Mouse (Mus musculus): ENCODE measurements around the gene P2ry12. TPM values are rescaled to one million over a fixed set of nuclear protein-coding genes. Genes with fewer than 3 reads are reported as not detected.

P2ry12 gene
- total RNA-seq, 2 experiments from 2014 or later = 43.1 to 46.3 TPM

DNA sequence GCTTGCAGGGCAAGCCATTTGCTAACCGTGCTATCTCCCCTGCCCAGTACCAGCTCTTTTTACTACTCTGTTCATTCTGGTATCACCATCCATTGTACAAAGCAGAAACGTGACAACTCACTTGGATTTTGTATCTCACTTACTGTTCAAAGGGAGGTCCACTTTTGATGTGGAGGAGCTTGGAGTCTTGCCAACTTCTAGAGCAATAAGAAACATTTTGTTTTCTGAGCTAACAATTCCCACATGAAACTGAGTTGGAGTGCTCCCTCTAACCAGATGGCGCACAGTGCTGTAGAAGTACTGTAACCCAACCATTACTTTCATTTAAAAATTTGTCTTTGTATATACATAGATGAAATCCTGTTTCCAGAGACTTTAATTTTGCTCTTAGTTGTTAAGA is 31.8 kb downstream of the P2ry12 start:
- peak; percentile 19 to 45 for DNase-seq

DNA sequence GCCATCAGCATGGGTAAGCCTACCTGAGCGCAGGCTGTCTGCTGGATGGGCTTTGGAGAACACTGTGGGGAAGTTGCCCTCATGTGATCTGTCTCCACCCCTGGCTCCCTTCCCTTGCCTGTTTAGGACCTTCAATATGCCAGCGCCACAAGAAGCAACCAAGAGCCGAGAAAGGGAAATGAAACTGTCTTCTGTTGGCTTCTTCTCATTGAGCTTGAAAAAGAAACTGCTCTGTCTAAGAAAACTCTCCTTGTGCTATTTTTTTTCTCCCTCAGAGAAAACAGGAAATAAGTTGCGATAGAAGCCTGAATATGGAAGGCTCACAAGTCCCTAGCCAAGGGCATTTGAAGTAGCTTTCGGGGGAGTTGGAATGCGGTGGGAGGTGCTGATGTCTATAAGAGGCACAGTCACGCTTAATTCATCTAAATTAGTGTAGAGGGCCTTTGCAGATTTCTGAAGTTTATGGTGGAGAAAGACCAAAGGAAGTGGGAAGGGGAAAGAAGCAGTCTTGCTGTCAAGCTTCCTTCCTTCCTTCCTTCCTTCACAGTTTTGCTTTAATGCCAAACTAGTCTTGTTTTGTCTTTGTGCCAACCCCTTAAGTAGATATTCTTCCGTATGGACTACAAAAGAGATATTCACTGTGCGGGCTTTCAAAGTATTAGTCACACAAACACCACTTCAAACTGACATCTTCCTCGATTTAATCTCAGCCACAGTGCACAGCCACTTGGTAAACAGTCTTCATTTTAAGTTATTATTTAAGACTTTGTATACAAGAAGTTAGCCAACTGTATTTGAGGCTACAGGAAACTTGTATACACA is 33.7 kb downstream of the P2ry12 start:
- DNase-seq = no peak

DNA sequence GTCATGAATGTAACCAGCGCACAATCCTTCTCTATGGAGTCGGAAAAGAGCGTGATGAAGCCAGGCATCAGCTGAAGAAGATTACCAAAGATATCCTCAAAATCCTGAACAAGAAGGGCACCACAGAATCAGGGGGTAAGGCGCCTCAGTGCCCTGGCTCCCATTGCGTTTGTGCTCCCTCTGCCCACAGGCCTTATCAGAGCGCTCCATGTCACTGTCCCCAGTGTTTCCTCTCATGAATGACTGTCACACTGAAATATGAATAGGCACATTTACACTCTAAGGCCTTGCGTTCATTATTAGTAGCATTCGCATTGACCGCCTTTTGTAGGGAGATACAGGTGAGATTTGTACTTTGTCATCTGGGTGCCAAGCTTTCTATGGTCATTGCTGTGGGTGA is 35.0 kb downstream of the P2ry12 start:
- no peak for DNase-seq

DNA sequence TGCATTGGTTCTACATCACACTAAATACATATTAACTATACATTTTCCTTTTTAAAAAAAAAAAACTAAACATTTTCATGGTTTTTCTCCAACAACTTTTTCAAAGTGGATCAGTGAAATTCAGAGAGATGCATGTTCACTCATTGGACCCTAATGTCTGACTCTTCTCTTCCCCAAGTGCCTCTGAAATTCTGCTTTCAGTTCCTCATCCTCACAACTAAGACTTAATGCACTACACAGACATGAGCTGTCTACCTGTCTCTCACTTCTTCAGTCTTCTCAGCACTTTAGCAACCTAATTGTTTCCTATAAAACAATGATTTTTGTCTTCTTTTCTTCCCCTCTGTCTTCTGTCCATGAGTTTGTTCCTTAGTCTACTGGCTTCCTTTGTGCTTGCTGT is 37.3 kb downstream of the P2ry12 start:
- no peak for DNase-seq

DNA sequence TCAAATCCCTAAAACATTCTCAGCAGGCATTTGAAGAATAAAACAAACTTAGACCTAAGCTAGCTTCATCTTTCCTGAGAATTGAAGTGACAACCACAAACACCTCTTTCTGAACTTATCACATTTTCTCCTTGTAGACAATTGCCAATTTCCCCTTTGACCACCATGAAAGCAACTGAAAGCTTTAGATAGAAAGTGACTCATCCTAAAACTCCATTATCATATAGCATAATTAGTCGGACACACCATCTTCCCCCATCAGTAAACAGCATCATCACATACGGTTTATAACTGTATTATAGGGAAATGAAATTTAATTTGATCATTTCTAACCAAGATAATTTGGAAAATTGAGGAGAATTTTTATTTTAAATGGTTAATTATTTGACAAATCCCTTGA is 40.4 kb downstream of the P2ry12 start:
- DNase-seq = no peak

DNA sequence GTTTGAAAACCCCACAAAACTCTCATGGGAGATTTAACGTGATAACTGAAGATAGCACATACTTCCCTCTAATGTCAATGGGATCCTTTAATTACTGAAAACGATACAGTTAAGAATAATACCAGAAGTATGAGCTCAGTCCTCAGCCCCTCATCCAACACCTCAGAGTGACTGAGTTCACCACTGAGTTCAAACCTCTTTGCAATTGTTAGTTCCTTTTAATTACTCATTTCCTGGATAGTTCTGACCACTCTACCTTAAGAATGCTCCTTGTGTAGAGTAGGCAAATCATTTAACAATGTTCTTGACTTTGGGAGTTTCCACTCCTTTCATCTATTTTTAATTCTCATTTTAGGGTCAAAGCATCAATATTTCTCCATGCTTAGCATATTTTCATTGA is 43.3 kb downstream of the P2ry12 start:
- no peak for DNase-seq

DNA sequence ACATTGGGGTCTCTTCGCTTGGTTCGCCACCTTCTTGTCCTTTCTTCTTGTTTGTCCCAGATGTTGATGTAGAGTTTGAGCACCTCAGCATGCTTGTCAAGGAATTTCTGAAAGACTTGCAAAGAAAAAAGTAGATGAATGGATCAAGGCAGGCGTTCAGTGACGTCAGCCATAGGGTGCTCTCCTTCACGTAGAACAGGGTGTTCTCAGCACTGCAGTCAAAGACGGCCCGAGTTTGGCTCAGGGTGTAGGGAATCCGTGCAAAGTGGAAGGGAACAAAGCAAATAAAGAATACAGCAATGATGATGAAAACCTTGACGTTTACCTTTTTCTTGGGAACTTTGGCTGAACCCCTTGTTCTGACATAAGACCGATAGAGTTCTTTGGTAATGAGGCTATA is 45.5 kb downstream of the P2ry12 start:
- no peak for DNase-seq

DNA sequence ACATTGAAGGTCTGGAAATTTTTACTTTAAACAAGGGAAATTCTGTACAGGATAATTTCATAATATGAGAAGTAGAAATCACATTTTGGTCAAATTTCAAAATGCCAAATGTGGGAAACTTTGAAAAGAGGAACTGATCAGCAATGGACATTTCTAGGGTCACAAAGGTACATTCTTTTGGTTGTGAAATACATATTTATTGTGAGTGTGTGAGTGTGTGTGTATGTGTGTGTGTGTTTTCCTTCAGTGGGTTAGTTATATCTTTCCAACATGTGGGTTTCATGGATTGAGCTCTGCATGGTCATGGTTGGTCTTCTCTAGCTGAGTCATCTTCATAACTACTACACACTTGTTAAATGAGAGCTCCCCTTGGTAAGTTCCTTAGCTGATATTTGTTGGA is 50.3 kb downstream of the P2ry12 start:
- no peak for DNase-seq

DNA sequence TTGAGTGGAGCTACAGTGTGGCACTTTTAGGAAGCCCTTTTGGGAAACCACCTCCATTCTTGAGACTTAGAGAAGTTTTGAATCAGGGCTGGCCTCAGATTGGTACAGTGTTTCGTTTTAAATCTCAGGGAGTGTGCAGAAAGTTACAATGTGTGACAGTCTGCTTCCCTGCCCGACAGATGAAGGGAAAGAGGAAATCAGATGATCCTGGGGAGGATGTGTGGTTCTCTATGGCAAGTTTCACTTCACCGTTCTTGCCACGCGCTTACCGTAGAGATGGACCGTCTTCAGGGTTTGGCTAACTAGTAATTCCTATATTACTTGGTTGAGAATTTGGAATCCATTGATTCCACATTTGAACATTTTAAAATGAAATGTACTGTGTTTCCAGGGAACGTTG is 50.9 kb downstream of the P2ry12 start:
- no peak for DNase-seq

DNA sequence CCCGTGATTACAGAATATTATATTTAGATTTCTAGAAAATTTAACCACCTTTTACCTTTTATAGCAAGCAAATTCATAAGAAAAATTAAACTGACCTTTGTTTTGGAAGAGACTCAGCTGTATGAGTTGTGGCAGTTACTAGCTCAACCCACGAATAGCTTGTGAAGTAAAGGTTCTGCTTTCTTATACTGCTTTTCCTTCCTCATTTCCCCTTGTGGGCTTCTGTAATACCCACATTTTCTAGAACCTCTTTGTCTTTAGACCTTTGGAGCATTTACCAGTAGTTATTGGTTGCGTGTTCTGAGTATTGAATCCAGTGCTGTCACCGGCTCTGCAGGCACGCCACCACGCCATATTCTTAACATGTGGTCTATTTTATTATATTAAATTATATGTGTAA is 51.9 kb downstream of the P2ry12 start, which contains the start of gene P2ry13:
Gene P2ry13 (minus strand): TSS at position 156 of the 400 bp plus-strand sequence.
- DNase-seq = no peak

DNA sequence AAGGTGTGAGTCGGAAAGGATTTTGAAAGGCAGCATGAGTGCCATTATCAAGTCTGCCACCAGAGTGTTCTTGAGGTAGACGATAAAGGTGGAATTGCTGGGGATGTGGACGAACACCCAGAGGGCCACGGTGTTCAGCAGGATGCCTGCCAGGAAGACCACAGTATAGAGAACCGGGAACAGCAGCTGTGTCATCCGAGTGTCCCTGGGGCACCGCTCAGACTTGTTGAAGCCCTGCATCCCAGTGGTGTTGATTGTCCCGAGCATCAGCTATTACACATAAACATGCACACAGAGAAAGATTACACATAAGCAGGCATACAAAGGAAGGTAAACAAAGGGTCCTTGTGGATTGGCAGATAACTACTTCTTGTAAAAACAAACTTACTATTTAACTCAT is 52.6 kb downstream of the P2ry12 start:
- no peak for DNase-seq

DNA sequence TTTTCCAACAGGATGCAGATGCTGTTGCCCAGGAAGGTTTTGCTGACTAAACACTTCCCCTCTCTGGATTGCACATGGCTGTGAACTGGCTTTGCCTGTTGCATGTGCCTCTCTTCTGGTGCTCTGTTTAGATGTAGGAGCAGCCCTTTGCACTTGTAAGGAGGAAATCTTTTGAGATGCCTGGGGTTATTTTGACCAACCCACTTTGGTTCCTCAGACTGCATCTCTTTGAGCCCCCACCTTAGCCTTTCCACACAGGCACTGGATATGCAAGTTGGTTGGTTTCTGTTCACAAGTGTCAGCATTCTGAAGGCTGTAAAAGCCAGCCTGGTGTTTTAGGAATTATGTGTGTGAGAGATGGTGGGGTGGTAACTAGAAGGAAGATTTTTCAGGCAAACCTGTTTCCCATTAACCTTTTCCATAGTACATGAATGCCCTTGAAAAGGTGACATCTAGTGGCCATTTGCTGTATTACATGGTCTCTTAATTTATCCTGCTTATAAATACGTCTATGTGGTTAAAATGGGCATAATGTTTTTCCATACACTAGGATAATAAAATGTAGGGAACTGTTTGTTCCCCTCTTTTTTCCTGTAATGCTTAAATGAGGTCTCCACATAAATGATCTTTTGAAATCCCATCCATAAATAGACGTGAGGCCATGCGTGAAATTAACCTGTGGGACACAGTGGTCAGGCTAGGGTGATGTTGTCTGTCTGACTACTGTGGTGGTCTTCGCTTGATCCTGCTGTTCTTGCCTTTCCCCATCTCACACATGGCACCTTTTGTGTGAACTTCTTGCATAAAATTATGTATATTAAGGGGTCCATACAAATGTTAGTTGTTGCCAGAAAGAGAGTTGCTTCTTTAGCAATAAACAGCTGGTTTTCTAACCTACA is 53.8 kb downstream of the P2ry12 start:
- DNase-seq = no peak

DNA sequence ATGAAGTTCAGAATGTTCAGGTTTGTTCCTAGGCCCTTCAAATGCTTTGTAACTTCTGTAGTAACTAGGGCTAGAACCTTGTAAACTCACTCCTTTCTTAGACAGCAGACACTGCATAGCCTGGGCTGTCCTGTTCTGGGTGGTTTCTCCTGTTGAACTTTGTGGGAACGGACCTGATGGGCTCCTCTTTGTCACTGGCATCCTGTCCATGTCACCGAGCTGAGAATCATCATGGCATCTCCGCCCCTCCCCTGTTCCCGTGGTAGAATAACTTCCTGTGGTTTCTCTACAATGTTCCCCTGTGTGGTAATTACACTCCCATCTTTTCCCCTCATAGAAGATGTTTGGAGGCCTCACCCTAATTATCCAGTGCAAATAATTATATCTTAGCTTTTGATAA is 56.7 kb downstream of the P2ry12 start:
- DNase-seq = no peak

DNA sequence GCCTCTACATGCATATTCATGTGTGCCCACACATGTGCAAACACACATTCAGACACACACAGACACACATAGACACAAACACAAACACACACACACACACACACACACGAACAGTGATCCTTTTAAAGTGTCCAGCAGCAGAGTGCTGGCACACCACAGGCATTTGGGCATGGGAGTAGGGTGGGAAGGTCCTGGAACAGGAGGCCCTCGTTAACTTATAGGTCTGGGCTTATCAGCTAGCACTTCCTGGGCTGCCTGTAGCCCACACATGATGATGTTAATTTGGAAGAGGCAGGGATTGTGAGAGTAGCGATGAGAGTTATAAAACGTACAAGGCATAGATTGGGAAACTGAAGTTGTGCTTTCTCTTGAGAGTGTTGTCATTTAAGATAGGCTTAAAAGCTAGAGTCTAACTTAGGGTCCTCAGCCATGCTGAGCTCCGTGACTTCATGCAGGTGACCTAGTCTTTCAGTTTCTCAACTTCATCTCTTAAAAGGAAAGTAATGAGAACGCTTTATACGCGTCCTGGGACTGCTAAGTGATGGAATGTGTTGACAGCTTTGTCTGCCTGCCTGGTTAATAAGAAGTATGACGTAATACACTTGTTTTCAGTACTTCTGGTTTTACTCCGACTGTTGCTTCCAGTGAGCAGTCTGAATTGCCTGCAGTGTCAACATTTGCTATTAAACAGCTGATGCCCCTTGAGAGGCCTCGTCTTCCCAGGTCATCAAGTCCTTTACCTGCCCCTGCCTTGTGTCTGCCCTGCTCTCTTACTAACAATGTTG is 57.8 kb downstream of the P2ry12 start:
- DNase-seq = no peak

DNA sequence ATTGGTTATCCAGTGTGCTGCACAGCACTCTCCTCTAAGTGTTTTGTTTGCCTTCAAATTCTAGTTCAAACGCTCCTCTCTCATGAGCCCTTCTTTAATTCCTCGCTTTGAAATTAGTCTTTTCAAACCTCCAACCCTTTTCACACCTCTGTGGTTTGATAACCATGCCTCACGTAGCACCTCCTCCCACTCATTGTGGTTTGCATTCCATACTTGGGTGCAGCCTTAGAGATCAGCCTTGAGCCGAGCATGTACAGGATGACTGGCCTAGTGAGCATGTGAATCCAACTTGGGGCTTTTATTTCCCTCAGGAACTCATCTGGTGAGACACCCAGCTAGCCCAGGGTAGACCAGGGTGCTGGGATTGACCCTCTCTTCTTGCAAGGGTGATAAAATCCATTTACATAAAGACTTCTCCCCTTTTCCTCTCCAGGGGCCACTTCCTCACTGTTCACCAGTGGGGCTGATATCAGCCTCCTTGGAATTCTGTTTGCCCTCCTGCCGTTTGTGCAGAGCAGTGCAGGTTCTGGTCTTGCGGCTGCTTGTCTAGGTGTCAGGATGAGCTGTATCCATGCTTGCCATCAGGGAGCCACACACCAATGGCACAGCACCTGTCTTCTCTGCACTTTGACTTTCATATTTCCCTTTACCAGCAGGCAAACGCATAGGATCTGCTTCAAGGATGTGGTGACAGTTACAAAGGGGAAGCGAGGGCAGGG is 58.7 kb downstream of the P2ry12 start:
- no peak for DNase-seq

DNA sequence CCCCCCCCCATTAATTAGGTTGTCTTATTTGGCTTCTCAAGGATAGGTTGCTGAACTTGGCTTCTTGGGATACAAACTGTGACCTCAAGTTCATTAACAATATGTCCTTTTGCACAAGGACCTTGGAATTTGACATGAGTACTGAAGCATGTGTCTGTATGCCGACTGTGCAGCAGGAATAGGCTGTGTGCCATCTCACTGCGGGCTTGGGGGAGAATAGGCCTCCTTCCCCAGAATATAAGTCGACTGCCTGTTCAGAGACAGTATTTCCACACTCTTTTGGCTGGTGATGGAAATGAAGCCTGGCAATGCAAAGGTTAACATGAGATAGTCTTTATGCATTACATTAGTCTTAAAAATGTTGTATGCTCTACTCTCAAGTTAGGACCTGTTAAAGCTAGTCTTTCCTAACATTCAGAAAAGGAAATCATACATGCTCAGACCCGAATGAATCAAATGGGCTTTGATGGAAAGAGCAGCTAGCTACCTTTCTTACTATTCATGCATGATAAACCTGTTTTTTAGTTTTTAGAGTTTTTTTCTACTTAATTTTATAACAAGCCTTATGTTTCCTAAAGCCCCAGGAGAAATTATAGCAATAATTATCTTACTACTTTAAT is 65.2 kb downstream of the P2ry12 start:
- DNase-seq = no peak

DNA sequence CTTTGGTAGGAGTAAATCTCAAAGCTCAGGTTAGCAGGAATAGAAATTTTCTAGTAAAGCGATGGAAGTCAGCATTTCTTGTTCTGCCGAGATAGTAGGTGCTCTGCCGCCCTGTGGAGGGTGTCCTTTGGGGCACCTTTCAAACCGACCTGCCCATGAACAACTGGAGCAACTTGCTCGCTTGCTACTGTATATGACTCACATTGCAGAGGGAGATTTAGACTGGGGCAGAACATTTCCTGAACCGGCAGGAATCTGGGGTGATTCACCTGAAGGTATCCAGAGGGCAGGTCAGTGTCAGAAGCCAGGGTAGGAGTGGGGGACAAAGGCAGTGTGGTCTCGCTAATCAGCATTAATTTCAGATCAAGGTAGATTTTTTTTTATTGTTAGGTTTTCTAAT is 67.7 kb downstream of the P2ry12 start, which contains the start of gene Gpr87:
Gene Gpr87 (minus strand): TSS at position 167 of the 400 bp plus-strand sequence.
- DNase-seq = no peak

DNA sequence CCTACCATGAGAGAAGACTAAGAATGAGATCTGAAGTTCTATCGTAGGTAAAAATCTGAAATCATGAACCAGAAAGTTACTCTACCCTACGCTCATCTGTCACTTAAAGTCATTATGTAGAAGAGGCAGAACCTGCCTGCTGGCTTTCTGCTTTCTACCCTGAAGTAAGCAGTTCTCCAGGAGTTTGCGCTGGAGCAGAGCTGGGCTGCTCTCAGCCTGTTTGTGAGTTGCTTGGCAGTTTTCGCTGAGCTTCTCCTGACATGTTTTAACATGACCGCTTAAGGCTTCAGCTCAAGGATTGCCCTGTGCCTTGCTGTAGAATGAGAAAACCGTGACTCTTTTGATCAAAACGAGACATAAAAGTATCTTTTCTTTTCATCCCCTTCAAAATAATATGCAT is 68.6 kb downstream of the P2ry12 start:
- DNase-seq = no peak

DNA sequence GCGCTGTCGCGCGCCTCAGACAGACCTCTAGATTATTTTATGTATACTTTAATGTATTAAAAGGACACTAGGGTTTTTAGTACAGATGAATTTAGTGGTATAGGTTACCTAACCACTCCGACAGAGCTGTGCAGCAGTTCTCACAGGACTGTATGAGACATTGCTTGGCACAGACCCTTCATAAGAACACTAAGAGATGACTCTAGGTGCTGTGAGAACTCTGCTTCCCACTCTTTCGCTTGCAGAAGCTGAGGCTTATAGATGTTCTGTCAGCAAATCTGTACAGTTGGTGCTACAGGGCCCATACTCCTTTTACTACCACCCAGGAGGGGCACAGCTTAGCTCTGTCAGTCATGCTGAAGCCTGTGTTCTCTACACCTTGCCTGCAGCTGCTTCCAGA is 71.0 kb downstream of the P2ry12 start:
- DNase-seq = no peak

DNA sequence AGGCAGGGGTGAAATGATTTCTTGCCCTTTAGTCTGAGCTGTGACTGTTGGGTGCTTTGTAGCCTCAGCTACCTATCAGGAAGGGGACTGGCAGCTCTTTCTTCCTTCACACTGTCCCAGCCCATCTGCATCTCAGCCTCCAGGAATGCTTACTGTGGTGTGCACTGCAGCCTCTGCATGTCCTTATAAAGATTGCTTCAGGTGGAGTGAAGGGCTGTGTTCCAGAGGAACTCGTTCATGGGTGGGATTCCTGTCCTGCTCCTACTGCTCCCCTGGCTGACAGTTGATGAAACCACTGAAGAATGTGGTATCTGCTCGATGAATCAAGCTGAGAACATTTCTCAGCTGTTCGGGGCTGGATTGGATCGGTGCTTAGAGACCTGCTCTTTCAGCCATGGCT is 75.3 kb downstream of the P2ry12 start:
- no peak for DNase-seq

DNA sequence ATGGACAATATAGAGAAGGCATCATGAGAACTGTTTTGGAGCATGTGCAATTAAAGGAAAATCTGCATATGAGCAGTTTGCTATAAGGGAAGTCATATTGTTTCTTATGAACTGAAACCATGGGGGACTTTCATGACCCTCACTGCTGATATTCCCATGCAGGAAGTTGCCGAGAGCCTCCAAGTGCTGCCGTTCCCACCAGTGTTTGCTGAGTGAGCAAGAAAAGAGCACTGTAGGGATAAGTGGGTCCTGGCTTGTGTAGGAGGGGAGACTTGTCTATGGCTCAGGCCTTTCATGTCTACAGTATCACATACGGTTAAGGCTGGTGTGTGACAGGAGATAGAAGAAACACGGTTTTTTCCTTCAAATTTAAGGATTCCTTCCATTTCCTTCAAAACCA is 77.0 kb downstream of the P2ry12 start:
- DNase-seq = no peak

DNA sequence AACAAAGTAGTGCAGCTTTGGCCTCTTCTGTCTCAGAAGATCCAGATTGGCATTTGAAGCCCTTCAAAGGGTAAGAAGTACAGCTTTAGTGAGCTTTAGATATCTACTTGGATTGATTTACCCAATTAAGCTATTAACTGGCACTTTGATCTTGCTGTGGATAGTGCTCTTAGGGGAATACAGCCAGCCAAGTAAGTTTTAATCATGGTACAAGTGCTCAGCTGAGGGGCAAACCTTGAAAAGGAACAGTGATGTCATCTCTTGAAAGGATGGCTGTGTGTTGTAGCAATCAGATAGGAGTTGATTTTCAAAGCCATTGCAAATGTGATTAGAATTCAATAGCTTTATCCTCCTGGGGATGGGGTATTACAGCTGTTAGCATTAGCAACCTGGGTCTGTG is 80.5 kb downstream of the P2ry12 start:
- no peak for DNase-seq
